Comparison of ENCODE assay signal across 1 mouse cellular context in the genomic region with DNA sequence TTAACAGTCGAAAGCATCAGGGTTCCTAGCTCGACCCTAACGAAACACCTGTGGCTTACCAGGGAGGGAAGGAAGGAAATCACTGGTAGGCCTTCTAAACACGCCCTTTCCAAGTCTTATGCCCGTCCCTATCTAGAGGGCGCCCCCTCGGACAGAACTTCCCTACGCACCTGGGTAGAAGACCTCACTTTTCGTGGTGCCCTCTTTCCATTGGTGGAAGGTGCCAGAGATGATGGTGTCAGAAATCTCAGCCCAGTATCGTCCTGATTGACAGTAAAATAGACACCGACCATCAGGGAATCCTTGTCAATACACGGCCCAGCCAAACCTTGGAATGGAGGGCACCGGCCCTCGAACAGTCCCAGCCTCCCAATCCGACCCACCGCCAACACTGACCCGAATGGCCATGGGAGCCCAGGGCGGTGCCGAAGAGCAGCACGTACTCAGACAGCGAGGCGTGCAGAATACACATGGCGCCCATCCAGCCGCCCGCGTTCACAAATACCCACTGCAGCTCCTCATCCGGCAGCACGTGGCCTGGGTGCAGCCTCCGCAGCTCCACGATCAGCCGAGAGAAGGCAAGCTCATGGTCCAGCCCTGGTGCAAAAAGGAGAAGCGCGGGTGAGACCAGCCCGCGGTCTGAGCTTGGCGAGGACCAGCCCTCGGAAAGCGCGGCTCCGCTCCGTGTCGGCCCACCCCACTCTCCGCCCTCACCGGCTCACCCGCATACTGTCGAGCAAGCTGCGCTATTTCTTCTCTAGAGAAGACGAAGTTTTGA.
TF ChIP-seq lines count a peak whose summit lies in the region.

No protein-coding gene starts in this region.

TF ChIP-seq in CH12.LX, 34 proteins besides CTCF, POLR2A, EP300 and RAD21 (continued from another document):
- TF ChIP-seq PAX5 (IDR thresholded peaks at IDR 0.05; ENCODE audit: low read length) (no peak), ETS1 (conservative IDR thresholded peaks at IDR 0.05; ENCODE audit: low read depth, low read length) (no peak), BHLHE40 (IDR thresholded peaks at IDR 0.05; ENCODE audit: low read depth, low read length) (0 out of 2 replicates have a peak, but pooled peaks have one; percentile 14), SIN3A (IDR thresholded peaks at IDR 0.05; ENCODE audit: low read length) (peak; percentile 54; the same call in 1 of the 2 replicates), MEF2A (IDR thresholded peaks at IDR 0.05; ENCODE audit: borderline replicate concordance, low read depth, low read length) (no peak), MAZ (IDR thresholded peaks at IDR 0.05; ENCODE audit: low read depth, low read length) (no peak), JUN (IDR thresholded peaks at IDR 0.05; ENCODE audit: insufficient read depth, low read depth, low read length) (no peak), HCFC1 (IDR thresholded peaks at IDR 0.05; ENCODE audit: low read depth, low read length) (no peak; the same call in 1 of the 2 replicates), MAX (IDR thresholded peaks at IDR 0.05; ENCODE audit: low read length) (peak; percentile 85; the same call in 1 of the 2 replicates), UBTF (IDR thresholded peaks at IDR 0.05; ENCODE audit: low read depth, low read length) (no peak), NELFE (IDR thresholded peaks at IDR 0.05; ENCODE audit: low read depth, low read length) (0 out of 2 replicates have a peak, but pooled peaks have one; percentile 28), MXI1 (IDR thresholded peaks at IDR 0.05; ENCODE audit: low read depth, low read length) (peak; percentile 93), ZMIZ1 (IDR thresholded peaks at IDR 0.05; ENCODE audit: low read depth, low read length) (no peak), NRF1 (IDR thresholded peaks at IDR 0.05; ENCODE audit: low read depth, low read length) (0 out of 2 replicates have a peak, but pooled peaks have one; percentile 17), ZNF384 (IDR thresholded peaks at IDR 0.05; ENCODE audit: low read depth, low read length) (no peak), ZC3H11A (IDR thresholded peaks at IDR 0.05; ENCODE audit: low read depth, low read length) (no peak), USF1 (IDR thresholded peaks at IDR 0.05; ENCODE audit: low read depth, low read length) (peak; percentile 15; the same call in 1 of the 2 replicates)
